Mouse (Mus musculus): ENCODE data around the gene Sirt7.
"Not testable (repeated sequence)": the region's sequence is repeated elsewhere in the genome, so short reads cannot be mapped to it uniquely, and the experiment has no call there.

The Sirt7 gene

DNA sequence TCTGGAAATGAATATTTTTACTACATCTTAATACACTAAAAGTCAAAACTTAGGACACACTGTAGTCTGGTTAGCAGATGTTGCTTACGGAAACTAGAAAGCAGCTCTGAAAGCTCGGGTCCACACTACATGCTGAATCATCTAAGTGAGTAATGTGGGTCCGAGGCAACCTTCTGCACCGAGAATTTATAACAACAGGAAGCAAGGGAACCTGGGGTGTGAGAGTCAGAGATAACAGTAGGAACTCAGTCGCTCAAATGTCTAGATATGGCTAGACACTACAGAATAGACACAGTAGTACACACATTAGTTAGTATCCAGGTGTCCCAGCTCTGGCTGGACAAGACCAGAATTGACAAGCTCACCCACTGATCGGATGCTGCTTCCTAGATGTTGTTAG is 36.5 kb downstream of the Sirt7 start:
- in situ Hi-C loops (cut with MboI, MseI) = no loop called here

DNA sequence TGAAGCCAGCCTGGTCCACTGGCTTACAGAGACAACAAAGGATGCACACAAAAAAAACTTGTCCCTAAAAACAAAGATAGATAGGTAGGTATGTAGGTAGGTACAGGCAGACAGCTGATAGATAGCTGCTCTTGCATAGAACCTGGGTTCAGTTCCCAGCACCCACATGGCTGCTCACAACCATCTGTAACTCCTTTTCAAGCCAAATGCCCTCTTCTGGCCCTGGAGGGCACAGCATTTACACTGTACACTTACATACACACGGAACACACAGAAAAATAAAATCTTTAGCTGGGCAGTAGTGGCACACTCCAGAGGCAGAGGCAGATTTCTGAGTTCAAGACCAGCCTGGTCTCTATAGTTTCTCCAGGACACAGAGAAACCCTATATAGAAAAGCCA is 41.1 kb downstream of the Sirt7 start:
- in situ Hi-C loops (cut with MboI, MseI) = no loop called here

DNA sequence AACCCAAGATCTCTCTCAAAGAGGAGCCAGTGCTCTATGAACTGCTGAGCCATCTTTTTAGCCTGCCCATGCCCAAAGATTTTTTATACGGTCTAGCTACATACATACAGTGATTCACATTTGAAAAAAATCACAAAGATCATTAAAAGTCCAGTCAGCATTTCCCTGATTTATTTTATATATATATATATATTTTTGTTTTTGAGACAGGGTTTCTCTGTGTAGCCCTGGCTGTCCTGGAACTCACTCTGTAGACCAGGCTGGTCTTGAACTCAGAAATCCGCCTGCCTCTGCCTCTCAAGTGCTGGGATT is 42.1 kb downstream of the Sirt7 start:
- in situ Hi-C loops (cut with MboI, MseI) = not testable (repeated sequence)

DNA sequence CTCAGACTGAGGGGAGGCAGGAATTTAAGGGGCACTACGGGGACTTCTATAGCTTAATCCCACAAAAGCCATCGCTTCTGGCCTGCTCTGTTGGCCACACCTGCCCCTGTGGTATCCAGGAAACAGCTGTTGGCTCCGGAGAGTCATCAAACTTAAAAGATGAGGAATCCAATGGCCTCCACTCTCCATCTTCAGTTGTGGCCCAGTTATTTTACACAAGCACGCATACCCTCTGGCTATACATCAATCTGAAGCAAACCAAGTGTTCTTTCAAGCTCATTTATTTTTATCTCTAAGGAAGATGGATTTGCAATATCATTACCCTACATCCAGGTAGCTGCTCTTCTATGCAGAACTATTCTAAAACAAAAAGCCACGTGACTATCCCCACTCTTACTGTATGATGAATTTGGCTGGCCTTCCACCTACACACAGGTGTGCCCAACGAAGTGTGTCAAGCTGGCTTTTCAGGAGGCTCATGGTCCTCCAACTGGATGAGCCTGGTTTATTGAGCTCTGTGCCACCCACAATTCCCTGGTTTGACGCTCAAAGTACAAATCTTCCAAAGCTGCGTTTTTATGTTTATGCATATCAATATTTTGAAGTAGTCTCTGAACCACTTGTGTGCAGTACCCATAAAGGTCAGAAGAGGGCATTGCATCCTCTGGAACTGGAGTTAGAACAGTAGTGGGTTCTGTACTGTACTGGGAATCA is 42.6 kb downstream of the Sirt7 start:
- in situ Hi-C loops (cut with MboI, MseI) = no loop called here

DNA sequence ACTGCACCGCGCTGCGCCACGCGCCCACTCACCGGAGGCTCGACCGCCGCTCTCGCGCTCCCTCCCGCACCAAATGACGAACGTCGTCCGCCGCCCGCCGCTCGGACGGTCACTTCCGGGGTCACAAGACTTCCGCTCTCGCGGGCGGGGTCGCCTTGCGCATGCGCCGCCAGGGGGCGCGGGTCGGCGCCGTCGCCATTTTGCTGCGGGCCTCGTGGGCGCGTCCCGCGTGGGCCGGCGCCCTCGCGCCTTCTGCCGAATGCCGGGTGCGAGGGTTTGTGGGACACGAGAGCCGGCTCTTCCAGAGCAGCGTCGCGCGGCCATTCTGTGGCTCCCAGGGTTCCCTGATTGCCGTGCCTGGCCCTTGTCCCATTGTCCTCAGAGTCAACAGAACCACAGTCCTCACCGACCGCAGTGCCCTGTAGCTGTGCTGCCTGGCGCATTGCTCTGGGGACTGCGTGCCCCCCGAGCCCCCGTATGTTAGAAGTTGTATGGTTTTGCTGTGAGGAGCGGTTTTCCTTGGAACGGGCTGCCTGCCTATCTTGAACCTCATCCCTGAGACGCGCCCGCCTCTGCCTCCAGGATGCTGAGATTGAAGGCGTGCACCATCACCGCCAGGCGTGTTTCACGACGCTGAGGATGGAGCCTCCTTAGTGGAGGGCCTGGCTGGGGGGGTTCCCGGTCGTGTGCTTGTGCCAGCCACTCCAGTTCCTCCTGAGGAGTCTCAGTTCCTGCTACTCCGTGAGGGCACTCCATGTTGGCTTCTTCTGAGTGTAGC is 43.4 kb downstream of the Sirt7 start, which contains the start of gene Arhgdia:
Gene Arhgdia, minus strand, starts transcription at position 135 of the 778 bp plus-strand sequence.
- in situ Hi-C loops (cut with MboI, MseI) = no loop called here

DNA sequence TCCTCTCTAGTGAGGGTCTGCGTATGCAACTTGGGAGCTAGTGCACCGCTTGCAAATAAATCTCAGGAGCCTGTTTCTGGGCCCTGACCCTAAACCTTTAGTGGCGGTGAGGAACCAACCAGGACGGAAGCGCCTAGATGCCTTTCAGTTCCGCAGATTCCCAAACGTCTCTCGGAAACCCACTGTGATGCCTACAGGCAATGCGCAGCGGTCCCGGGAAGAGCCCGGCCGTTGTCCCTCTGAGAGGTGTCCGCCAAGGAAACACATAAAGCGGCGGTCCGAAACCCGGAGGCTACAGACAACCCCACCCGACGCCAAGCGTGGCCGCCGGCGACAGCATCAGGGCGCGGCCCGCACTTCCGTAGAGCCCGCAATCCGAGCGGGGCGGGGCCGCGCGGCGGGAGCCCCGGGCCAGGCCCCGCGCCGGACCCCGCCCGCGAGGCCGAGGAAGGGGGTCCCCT is 44.1 kb downstream of the Sirt7 start:
- in situ Hi-C loops (cut with MboI, MseI) = no loop called here

DNA sequence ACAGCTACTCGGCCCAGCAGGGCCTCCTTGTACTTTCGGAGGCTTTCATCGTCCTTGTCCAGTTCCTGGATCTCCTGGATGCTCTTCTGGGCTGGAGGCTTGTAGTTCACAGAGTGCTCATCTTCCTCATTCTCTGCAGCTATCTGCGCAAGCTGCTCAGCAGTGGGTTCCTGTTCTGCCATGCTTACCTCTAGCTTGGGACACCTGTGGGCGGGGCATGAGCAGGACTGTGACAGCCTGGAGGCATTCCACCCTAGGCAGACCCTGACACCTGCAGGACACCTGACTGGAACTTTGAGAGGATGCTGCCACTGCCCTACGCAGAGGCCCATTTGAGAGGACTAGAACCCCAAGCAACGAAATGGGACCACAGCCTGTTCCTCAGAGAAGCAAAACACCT is 44.9 kb downstream of the Sirt7 start:
- in situ Hi-C loops (cut with MboI, MseI) = no loop called here

DNA sequence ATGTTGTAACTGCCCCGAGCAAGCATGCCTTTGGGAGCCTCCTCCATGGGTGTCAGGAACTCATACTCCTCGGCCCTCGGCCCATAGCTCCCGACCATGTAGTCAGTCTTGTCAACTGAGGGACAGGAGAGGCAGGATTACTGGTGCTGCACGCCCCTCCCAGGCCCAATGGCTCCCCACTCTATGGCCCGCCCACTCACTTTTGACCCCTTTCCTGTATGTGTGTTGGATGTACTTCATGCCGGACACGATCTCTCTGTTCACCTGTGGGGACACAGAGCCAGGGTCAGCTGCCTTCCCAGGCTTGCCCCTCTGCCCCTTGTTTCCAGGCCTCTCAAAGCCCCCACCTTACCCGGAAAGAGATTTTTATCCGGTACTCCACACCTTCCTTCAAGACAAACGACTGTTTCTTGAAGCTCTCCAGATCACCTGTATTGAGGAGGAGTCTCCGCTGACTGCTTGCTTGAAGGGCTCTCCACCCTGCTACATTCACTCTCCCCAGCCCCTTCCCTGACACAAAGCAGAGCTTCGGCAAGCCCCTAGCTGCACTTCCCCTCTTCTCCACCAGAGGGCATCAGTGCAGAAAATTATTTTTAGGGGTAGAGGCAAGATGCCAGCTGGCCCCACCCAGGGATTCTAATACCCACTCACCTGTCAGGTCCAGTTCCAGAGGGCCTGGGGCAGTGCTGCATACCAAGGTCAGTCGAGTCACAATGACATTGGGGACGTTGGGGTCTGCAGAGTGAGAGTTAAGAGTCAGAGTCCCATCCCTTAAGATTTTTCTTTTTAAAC is 45.5 kb downstream of the Sirt7 start:
- in situ Hi-C loops (cut with MboI, MseI) = no loop called here

DNA sequence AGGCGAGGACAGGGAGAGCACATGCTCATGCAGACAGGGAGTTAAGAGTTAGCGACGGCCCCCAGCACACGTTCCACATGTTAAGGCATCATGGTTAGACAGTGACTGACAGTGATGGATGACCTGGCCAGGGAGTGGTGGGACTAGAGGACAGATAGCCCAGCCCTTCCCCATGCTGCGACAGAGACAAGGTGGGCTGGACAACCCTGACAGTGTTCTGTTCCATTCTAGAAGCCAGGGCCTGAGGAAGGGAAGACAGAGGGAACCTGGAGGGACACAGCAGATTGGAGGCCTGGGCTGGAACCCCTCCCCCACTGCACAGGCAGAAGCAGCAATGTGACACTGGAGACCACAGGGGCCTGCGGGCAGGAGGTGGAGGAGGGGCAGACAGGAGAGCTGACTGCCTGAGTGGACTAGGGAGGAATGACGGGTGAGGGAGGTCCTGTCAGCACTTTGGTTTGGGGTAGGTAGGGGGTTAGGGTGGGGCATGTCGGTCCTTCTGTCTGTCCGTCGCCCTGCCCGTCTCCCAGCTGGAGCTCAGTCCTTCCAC is 46.3 kb downstream of the Sirt7 start:
- in situ Hi-C loops (cut with MboI, MseI) = no loop called here

DNA sequence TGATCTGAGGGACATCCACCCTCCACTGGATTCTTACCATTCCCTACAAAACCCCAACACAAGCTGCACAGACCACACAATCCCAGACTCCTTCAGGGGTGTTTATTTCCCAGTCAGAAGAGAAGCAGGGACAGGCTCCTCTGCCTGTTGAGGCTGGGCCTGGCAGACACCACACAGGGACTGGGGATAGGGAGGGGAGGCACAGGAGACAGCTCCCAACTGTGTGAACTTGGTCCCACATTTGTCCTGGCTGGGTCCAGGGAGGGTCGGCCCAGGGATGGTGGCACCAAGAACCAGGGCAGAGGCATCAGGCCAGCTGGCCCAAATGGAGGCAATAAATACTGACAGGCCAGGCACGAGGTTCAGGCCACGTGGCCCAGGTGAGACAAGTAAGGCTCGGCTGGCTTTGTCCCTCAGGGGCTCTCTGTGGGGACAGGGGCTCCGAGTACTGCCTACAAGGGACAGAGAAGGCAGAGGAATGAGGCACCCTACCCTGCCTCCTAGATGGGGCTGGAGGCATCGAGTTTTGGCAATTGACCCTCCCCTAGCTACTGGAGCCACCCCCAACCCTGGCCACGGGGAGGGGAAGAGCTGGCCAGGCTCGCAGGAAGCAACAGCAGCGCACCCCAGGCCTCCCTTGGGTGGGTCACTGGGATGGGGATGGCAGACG is 46.9 kb downstream of the Sirt7 start:
- in situ Hi-C loops (cut with MboI, MseI) = no loop called here

DNA sequence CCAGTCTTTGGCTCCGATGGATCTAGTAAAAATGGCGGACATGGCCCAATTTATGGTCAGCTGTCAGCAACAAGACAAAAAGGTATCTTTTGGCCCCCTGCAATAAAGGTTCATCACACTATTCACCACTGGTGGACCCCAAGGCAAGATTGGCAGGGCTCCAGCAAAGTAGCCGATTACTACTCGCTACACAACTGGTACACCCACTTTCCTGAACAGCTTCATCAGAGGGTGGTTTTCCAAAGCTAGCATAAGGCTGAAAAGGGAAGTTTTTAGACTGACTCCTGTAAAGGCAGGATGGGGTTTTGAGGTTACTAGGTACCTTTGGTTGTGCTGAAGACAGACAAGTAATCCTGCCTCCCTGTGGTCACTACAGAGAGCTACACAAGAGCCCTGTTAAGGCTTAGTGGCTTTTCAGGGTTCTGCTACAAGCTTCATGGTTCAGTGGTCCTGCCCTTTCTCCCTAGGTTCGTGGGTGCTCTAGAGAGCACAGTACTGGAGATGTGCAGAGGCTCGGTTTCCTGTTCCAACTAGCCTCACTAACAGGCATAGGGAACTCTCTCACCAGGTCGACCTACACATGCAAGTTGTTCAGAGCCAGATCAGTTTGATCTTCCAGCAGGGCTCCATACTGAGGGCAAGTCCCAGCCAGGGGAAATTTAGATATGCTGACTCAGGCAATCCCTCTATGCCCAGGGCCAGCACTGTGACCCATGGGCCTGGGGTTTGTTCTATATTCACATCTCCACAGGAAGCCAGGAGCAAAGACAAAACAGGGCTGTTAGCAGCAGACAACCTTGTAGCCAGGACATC is 47.6 kb downstream of the Sirt7 start:
- in situ Hi-C loops (cut with MboI, MseI) = no loop called here

DNA sequence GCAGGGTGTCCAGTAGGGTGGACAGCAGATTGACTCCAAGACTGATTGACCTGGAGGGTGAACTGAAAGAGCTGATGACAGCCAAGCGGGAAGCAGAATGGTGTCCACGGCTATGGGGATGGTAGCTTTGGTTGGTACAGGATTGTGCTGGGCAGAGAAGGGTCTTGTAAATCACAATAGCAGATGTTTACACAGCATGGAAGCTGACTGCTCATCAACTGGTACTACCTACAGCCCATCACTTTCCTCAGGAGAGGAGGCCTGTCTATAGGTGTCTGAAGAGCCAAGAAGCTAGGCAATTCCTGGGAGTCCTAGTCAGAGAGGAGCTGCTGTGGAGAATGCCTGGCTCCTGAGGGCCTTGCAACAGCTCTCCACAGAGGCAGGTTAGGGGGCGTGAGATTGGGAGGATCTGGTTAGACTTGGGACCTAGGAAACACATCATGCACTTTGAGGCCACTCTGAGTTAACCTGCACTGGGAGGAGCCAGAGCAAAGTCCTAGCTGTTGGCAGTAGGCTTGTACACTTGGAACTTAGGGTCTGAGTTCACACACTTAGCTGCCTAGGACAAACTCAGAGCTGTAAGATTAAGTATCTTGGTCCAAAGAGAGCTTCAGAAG is 48.6 kb downstream of the Sirt7 start:
- in situ Hi-C loops (cut with MboI, MseI) = no loop called here

DNA sequence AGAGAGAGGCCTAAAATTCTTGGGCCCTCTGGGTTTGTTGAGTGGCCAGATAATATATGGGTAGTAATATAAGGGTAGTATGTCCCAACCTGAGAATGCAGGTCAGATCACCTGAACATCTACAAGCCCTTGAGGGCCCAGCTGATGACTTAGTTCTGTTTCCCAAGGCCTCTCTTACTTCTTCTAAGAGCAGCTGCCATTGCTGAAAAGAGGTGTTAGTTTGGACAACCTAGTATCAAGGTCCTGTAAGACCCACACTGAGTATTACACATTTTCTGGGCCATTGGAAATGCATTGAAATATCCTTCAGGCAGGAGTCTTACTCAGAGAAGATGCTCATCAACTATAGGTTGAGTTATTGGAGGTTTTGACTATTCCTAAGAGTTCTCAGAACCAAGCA is 49.1 kb downstream of the Sirt7 start:
- in situ Hi-C loops (cut with MboI, MseI) = no loop called here

DNA sequence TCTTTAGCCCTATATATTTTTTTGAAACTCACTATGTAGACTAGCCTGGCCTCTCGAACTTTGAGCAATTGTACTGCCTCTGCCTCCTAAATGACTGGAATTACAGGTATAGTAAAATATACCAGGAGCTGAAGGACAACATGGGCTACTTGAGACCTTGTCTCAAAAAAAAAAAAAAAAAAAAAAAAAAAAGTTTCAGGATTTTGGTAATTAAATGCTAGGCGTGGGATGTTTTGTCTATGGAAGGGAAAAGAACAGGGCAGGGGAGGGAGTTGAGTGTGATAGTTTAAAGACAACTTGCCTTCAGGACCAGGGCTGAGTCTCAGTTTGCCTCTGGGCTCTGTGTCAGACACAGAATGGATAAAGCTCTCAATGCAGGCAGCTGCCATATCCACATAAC is 50.0 kb downstream of the Sirt7 start:
- in situ Hi-C loops (cut with MboI, MseI) = no loop called here

DNA sequence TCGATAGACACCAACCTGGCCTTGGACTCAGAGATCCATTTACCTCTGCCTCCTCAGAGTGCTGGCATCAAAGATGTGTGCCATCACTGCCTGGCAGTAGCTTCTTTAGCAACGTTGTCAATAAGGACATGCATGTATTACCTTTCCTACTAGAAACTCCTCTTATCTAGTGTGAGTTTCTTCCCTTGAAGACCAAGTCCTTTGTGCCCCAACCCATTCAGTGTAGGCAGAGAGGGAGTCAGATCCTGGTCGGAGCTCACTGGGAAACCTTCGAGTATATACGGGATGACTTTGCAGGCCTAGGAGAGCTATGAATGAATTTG is 50.8 kb downstream of the Sirt7 start:
- in situ Hi-C loops (cut with MboI, MseI) = no loop called here

DNA sequence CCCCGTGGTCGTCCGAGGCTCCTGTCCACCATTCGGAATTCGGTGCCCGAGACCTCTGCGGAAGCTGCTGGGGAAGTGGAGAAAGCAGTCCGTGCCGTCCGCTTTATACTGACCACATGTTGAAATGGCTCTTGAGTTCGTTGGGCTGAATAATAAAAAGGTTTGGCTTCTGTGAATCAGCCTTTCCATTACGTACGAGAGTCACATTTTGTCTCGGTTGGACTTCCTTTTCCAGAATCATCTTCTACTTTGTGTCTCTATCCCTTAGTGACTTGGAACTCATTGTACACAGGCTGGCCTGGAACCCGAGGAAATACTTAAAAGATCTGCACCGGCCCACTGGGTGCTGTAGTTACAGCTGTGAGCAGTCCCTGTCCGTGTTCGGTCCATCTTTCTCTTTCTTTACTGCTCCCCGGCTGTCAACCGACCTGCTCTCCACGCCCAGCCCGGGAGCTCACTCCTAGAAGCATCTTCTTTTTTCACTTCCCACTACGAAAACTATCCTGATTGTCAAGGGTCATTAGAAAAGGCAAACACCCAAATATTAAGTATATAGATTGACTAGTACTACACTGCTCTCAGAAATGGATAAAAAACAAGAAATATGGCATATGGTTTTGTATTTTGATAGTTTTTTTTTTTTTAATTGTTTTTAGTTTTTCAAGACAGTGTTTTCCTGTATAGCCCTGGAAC is 51.3 kb downstream of the Sirt7 start:
- in situ Hi-C loops (cut with MboI, MseI) = no loop called here

DNA sequence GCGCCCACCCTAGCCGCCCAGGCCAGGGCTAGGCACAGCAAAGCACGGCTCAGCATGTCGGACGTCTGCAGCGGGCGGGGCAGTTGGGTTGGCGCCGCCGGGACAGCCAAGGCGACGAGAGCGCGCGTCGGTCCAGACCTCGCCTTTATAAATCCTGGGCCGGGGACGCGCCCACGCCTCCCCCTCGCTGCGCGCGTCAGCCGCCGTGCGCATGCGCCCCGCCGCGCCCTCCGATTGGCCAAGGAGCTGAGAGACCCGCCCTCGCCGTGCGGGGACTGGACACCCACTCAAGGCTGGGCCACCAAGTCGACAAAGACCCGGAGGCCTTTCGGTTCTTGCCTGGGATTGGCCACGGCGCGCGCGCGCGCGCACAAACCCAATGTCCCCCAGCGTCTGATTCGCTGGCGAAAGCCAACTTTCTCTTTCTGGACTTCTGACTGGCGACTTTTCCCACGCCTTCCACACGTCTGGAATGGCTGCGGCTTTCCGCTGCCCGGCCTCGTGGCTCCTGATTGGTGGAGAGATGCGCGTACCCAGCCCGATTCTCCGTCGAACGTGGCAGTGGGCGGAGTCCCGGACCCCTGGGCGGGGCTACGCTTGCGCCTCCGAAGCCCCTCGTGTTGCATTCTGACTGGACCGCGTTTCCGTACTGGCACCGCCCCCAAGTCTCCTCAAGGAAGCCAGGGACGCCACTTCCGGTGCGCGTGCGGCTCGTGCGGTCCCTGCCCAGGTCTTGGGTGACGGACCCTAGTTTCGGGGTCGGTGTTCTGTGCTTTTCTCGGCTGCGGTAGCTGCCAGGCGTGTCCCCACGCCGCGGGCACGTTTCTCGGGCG is 52.1 kb downstream of the Sirt7 start, which contains the start of gene P4hb:
Gene P4hb, minus strand, starts transcription at position 502 of the 833 bp plus-strand sequence.
- in situ Hi-C loops (cut with MboI, MseI) = no loop called here

DNA sequence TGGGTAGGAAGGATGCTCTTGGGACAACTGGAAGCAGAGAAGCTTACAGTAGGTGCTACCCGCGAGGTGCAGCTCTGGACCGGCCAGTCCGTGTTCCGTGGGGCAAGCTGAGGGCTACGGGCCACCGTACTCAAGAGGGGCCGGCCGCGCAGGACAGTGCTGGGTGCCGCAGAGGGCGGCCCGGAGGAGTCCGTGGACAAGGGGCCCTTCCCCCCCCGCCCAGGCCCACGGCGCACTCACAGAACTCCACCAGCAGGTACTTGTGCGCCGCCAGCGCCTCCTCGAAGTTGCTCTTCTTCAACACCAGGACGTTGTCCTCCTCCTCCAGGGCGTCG is 52.7 kb downstream of the Sirt7 start:
- in situ Hi-C loops (cut with MboI, MseI) = no loop called here

Data from T-helper 2 cell (primary cell).